Mouse (Mus musculus): ENCODE measurements around the gene Fam178b.

GRCm38 (mm10) chr1:36551904-36552303 is 131.1 kb downstream of the Fam178b start:
- TF ChIP-seq CTCF (IDR thresholded peaks at IDR 0.05; ENCODE audit: low read depth, low read length) = no peak
- no peak for TF ChIP-seq POLR2A (IDR thresholded peaks at IDR 0.05; ENCODE audit: borderline replicate concordance, low read depth, low read length)

Measured in bone marrow macrophage, adult 2 months (primary cell).